Comparison of ENCODE assay signal across 25 mouse cellular contexts in the genomic region with DNA sequence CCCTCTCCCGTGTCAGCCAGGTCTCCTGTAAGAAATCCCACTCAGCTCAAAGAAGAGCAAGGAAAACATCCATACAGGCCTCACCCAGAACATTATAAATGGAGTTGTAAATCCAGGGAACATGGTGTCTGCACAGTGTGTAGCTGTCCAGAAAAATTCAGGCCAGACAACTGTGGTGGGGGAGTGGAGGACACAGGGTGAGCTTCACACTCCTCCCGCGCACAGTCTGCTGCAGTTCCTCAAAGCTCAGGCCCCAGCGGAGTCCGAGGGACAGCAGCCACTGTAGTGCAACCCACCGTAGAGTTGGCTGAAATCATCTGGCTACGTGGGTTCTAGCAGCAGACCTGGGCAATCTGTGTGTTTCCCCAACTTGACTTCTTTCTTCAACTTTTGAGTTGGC.
DNase-seq lines count a peak whose midpoint lies in the region; ATAC-seq lines count a peak whose summit lies in the region.
"Had no signal": no experiment of that assay in that cellular context is flagged by ENCODE, and none has a peak within 500 bp of the region (broad histone marks: within the 10 kb centered on the region; RNA-seq: fewer than 3 reads in every experiment).

No protein-coding gene starts in this region.

- no peaks in the 10 kb centered on the region for H3K36me3 ChIP-seq in midbrain, embryonic 13.5 days
- H3K36me3 ChIP-seq: embryonic facial prominence, embryonic 15.5 days; forebrain, embryonic 10.5 days; heart, embryonic 10.5 days; hindbrain, embryonic 12.5 days; neural tube, embryonic 12.5 days had no signal

- H3K27ac ChIP-seq in midbrain, embryonic 13.5 days, result no peak overlapping the region
- H3K27ac ChIP-seq: embryonic facial prominence, embryonic 15.5 days; forebrain, embryonic 10.5 days; heart, embryonic 10.5 days; hindbrain, embryonic 12.5 days; neural tube, embryonic 12.5 days had no signal

- 87% methylated on average over 7 of the region's 7 CpGs for WGBS in midbrain, embryonic 13.5 days

- no peak for ATAC-seq in midbrain, embryonic 13.5 days
- ATAC-seq: activated CD4-positive, CD25-positive, alpha-beta regulatory T cell, adult 4 months; inflammation-experienced regulatory T-cells, adult 6 months; liver, postnatal 0 days; Patski had no signal

- DNase-seq in kidney, postnatal 10 days, result peak; percentile 12
- DNase-seq in kidney, postnatal 25 days, result no peak
- DNase-seq in urinary bladder, postnatal 14 days (ENCODE audit: low spot score), result peak; percentile 7
- DNase-seq in urinary bladder, postnatal 10 days (ENCODE audit: low spot score), result no peak
- DNase-seq in right cerebral cortex, postnatal 14 days, result peak; percentile 13
- DNase-seq in cerebellum, adult 9-11 months, result no peak
- DNase-seq: adrenal gland, postnatal 14 days; cerebellum, adult 2 months; embryo, embryonic 11 days; gastrocnemius, postnatal 25 days; heart, postnatal 10 days; liver, postnatal 0 days; lung, postnatal 14 days; spleen, adult 18-20 months; thymus, postnatal 4 days had no signal

- H3K4me3 ChIP-seq in midbrain, embryonic 13.5 days (replicated peaks), result no peak overlapping the region
- H3K4me3 ChIP-seq: embryonic facial prominence, embryonic 15.5 days; forebrain, embryonic 10.5 days; heart, embryonic 10.5 days; hindbrain, embryonic 12.5 days; megakaryocyte, embryonic 14.5 days; neural tube, embryonic 12.5 days had no signal

- no peaks in the 10 kb centered on the region for H3K9me3 ChIP-seq in midbrain, embryonic 13.5 days
- H3K9me3 ChIP-seq: embryonic facial prominence, embryonic 15.5 days; forebrain, embryonic 10.5 days; heart, embryonic 10.5 days; hindbrain, embryonic 12.5 days; neural tube, embryonic 12.5 days had no signal

- H3K4me2 ChIP-seq in midbrain, embryonic 13.5 days (replicated peaks), result no peak overlapping the region
- H3K4me2 ChIP-seq: embryonic facial prominence, embryonic 15.5 days; hindbrain, embryonic 12.5 days; neural tube, embryonic 12.5 days had no signal

- H3K27me3 ChIP-seq in midbrain, embryonic 13.5 days, result no peaks in the 10 kb centered on the region
- H3K27me3 ChIP-seq: embryonic facial prominence, embryonic 15.5 days; hindbrain, embryonic 12.5 days; megakaryocyte, embryonic 14.5 days; neural tube, embryonic 12.5 days; Patski had no signal

- peaks cover 4% of the 10 kb centered on the region; the same call in 1 of the 2 replicates for H3K4me1 ChIP-seq in midbrain, embryonic 13.5 days (replicated peaks)
- H3K4me1 ChIP-seq: embryonic facial prominence, embryonic 15.5 days; hindbrain, embryonic 12.5 days; megakaryocyte, embryonic 14.5 days; neural tube, embryonic 12.5 days had no signal

- H3K9ac ChIP-seq in midbrain, embryonic 13.5 days (replicated peaks), result no peak overlapping the region
- H3K9ac ChIP-seq: embryonic facial prominence, embryonic 15.5 days; hindbrain, embryonic 12.5 days; liver, postnatal 0 days; neural tube, embryonic 12.5 days had no signal

Comparison
In these comparisons a context has a peak if more than half of its experiments do, and no peak if none do; other contexts are left out.
1. DNase-seq: peak in kidney, postnatal 10 days (single experiment), urinary bladder, postnatal 14 days (single experiment) and right cerebral cortex, postnatal 14 days (single experiment); none in kidney, postnatal 25 days (0 of 2), urinary bladder, postnatal 10 days (single experiment) and cerebellum, adult 9-11 months (single experiment).